In genomic region chr13:107964616-107965015, GRCm38 (mm10) we compare ENCODE assay signal across 20 mouse cellular contexts.
A peak's percentile ranks its signal among the peaks of the same experiment; 100 is the strongest.
DNase-seq lines count a peak whose midpoint lies in the region; ATAC-seq and TF ChIP-seq lines count a peak whose summit lies in the region.
"Had no signal": no experiment of that assay in that cellular context is flagged by ENCODE, and none has a peak within 500 bp of the region (broad histone marks: within the 10 kb centered on the region; RNA-seq: fewer than 3 reads in every experiment).

No protein-coding gene starts in this region.

- H3K27me3 ChIP-seq in forebrain, embryonic 10.5 days (ENCODE audit: poor library complexity, severe bottlenecking): peaks cover 12% of the 10 kb centered on the region; the same call in 1 of the 2 replicates
- no peaks in the 10 kb centered on the region for H3K27me3 ChIP-seq in forebrain, postnatal 0 days (ENCODE audit: insufficient read depth, low read length)
- no peaks in the 10 kb centered on the region for H3K27me3 ChIP-seq in kidney, embryonic 14.5 days (ENCODE audit: control insufficient read depth, insufficient read depth, low read length)
- no peaks in the 10 kb centered on the region for H3K27me3 ChIP-seq in liver, embryonic 12.5 days (replicated peaks)
- H3K27me3 ChIP-seq: embryonic facial prominence, embryonic 15.5 days; forebrain, embryonic 13.5 days; heart, embryonic 15.5 days had no signal

- TF ChIP-seq CTCF in forebrain, postnatal 0 days (IDR thresholded peaks at IDR 0.05; ENCODE audit: low read depth): no peak

- no peak for ATAC-seq in forebrain, postnatal 0 days
- ATAC-seq in kidney, embryonic 14.5 days (ENCODE audit: low FRiP score, low TSS enrichment): no peak
- ATAC-seq in liver, embryonic 12.5 days: no peak
- ATAC-seq: forebrain, embryonic 13.5 days had no signal

- H3K4me3 ChIP-seq in forebrain, embryonic 10.5 days: no peak overlapping the region
- no peak overlapping the region for H3K4me3 ChIP-seq in forebrain, postnatal 0 days (ENCODE audit: low read depth, low read length)
- H3K4me3 ChIP-seq in kidney, embryonic 14.5 days (ENCODE audit: low read length): no peak overlapping the region
- no peak overlapping the region for H3K4me3 ChIP-seq in liver, embryonic 12.5 days
- H3K4me3 ChIP-seq: embryonic facial prominence, embryonic 15.5 days; forebrain, embryonic 13.5 days; gastrocnemius, adult 2 months; heart, embryonic 15.5 days; hindbrain, embryonic 10.5 days had no signal

- H3K27ac ChIP-seq in forebrain, embryonic 10.5 days: 0 out of 2 replicates have a peak overlapping the region, but pooled peaks have one; percentile 2
- H3K27ac ChIP-seq in forebrain, postnatal 0 days (ENCODE audit: low read depth, low read length): no peak overlapping the region
- no peak overlapping the region for H3K27ac ChIP-seq in kidney, embryonic 14.5 days (ENCODE audit: low read depth, low read length)
- H3K27ac ChIP-seq in liver, embryonic 12.5 days: no peak overlapping the region
- H3K27ac ChIP-seq: embryonic facial prominence, embryonic 15.5 days; forebrain, embryonic 13.5 days; gastrocnemius, adult 2 months; heart, embryonic 15.5 days; hindbrain, embryonic 14.5 days had no signal

- H3K9me3 ChIP-seq in forebrain, embryonic 10.5 days: no peaks in the 10 kb centered on the region
- H3K9me3 ChIP-seq in forebrain, postnatal 0 days (ENCODE audit: low read length): no peaks in the 10 kb centered on the region
- H3K9me3 ChIP-seq in kidney, embryonic 14.5 days (ENCODE audit: control insufficient read depth, low read length): no peaks in the 10 kb centered on the region
- no peaks in the 10 kb centered on the region for H3K9me3 ChIP-seq in liver, embryonic 12.5 days (replicated peaks)
- H3K9me3 ChIP-seq: embryonic facial prominence, embryonic 15.5 days; forebrain, embryonic 13.5 days; heart, embryonic 15.5 days; hindbrain, embryonic 10.5 days had no signal

- H3K9ac ChIP-seq in forebrain, postnatal 0 days: no peak overlapping the region
- peak overlapping the region; percentile 31; the same call in 1 of the 2 replicates for H3K9ac ChIP-seq in kidney, embryonic 14.5 days (ENCODE audit: low read depth, low read length)
- H3K9ac ChIP-seq in liver, embryonic 12.5 days: no peak overlapping the region
- H3K9ac ChIP-seq: embryonic facial prominence, embryonic 15.5 days; forebrain, embryonic 13.5 days; heart, embryonic 15.5 days; hindbrain, embryonic 14.5 days had no signal

- H3K4me2 ChIP-seq in forebrain, postnatal 0 days (ENCODE audit: low read depth): no peak overlapping the region
- H3K4me2 ChIP-seq in kidney, embryonic 14.5 days (replicated peaks; ENCODE audit: low read depth, low read length): no peak overlapping the region
- no peak overlapping the region for H3K4me2 ChIP-seq in liver, embryonic 12.5 days
- H3K4me2 ChIP-seq: embryonic facial prominence, embryonic 15.5 days; forebrain, embryonic 13.5 days; heart, embryonic 15.5 days; hindbrain, embryonic 14.5 days had no signal

- WGBS in forebrain, embryonic 10.5 days: 79% methylated on average over 7 of the region's 7 CpGs
- WGBS in forebrain, postnatal 0 days: 61% methylated on average over 7 of the region's 7 CpGs
- 42% methylated on average over 7 of the region's 7 CpGs for WGBS in kidney, embryonic 14.5 days
- 60% methylated on average over 7 of the region's 7 CpGs for WGBS in liver, embryonic 12.5 days (ENCODE audit: insufficient replicate concordance)

- H3K36me3 ChIP-seq in forebrain, embryonic 10.5 days (replicated peaks): no peaks in the 10 kb centered on the region
- H3K36me3 ChIP-seq in forebrain, postnatal 0 days (ENCODE audit: insufficient read depth): no peaks in the 10 kb centered on the region
- H3K36me3 ChIP-seq in kidney, embryonic 14.5 days (ENCODE audit: control insufficient read depth, insufficient read depth, low read length): no peaks in the 10 kb centered on the region
- no peaks in the 10 kb centered on the region for H3K36me3 ChIP-seq in liver, embryonic 12.5 days
- H3K36me3 ChIP-seq: embryonic facial prominence, embryonic 15.5 days; heart, embryonic 15.5 days; hindbrain, embryonic 10.5 days had no signal

- H3K4me1 ChIP-seq in forebrain, embryonic 10.5 days: peaks cover 41% of the 10 kb centered on the region
- H3K4me1 ChIP-seq in forebrain, postnatal 0 days (ENCODE audit: insufficient read depth): 0 out of 2 replicates have a peak, but pooled peaks cover 4% of the 10 kb centered on the region
- peaks cover 28% of the 10 kb centered on the region for H3K4me1 ChIP-seq in kidney, embryonic 14.5 days (ENCODE audit: control insufficient read depth, insufficient read depth, low read length)
- H3K4me1 ChIP-seq in liver, embryonic 12.5 days: peaks cover 5% of the 10 kb centered on the region; the same call in 1 of the 2 replicates

- DNase-seq in forebrain, embryonic 10.5 days (ENCODE audit: extremely low spot score, low spot score): no peak
- DNase-seq in forebrain, postnatal 0 days: no peak
- DNase-seq in kidney, adult 18-20 months: no peak
- peak; percentile 25 for DNase-seq in ovary, adult 18-20 months (ENCODE audit: low spot score)
- DNase-seq in ovary, postnatal 10 days (ENCODE audit: low spot score): no peak
- DNase-seq in fibroblast of lung, adult 2 months (ENCODE audit: low read depth): peak; percentile 79
- DNase-seq: adrenal gland, adult 2 months; adrenal gland, postnatal 36 days; cerebellum, adult 2 months; cerebellum, postnatal 10 days; gastrocnemius, adult 2 months; gastrocnemius, postnatal 25 days; heart, postnatal 14 days had no signal

Comparison
In these comparisons a context has a peak if more than half of its experiments do, and no peak if none do; other contexts are left out.
1. DNase-seq: peak in ovary, adult 18-20 months (single experiment) and fibroblast of lung, adult 2 months (single experiment); none in forebrain, embryonic 10.5 days (single experiment), forebrain, postnatal 0 days (single experiment), kidney, adult 18-20 months (single experiment) and ovary, postnatal 10 days (single experiment).